Mouse (Mus musculus) CD8-positive naive resting alpha-beta T cell, adult 2 months (primary cell): ENCODE results near the gene Olfr1361.

Experiments used
- DNase-seq, 2 experiments: peaks; one replicate each; pipeline ENCODE4 v3.0.0; 2022; ENCODE audit warnings: low read depth in 2 of 2, low spot score in 2 of 2

Olfr1361 gene

DNA sequence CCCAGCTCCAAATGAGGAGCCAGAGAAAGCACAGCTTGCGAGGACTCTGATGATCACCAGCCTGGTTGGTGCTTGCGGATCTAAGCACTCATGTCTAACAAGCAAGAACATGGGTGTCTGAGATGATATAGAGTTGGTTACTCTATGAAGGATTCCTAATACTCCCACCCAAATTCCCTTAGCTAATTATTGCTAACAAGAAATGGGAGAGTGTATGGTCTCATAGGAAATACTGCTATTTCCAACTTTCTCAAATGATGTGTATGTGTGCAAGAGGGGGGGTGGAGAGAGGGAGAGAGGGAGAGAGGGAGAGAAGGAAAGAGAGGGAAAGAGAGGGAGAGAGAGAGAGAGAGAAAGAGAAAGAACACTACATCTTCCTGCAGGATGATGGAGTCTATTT, at the start of gene Olfr1361:
Gene Olfr1361 (minus strand): TSS at position 101 of the 400 bp plus-strand sequence.
- no peak for DNase-seq

DNA sequence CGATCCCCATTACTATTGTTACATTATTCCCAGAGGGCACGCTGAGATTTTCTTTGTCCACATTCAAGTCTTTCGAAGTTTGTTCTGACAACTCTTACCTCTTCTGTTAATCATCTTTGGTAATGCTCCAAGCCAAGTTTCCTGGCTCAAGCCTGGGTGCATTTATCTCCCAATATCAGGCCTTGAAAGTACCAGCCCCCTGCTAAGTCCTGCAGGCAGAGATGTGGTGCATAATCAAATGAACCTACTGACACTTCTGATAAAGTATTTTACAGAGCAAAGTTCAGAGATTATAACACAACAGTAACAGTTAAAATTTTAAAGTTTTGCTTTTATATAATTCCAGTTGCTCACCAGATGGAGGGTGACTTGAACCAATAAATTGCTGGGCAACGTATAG, 48.5 kb upstream of the Olfr1361 start:
- no peak for DNase-seq

GRCm38 (mm10) chr13:21710821-21711525, 47.8 kb upstream of the Olfr1361 start:
- peak; percentile 92 for DNase-seq

DNA sequence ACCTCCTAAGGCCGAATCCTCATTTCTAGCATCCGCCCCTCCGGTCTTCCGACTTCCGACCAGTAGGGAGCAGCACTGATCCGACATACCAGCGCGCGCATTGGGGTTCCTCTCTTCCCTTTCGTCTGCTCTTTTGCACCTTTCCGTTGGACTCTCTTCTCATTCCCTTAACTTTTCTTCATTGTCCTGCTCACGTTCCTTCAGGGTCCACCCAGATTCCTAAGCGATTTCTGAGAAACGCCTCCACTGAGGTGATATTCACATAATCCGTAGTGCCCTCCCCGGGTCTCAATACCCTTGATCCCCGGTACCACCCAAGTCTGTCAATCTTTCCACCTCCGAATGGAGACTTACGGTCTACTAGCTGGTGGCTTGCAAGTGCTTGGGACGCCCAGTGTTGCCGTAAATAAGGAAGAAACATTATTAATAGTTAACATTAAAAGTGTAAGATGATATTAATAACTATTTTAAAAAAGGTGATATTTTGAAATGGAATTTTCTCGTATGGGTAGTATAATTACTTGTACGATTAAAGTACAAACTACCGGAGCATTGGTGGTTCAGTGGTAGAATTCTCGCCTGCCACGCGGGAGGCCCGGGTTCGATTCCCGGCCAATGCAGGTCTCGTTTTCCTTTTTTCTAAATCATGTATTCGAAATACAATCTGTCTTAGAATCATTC, 47.0 kb upstream of the Olfr1361 start:
- peak; percentile 85 to 88 for DNase-seq

GRCm38 (mm10) chr13:21706669-21707068, 43.5 kb upstream of the Olfr1361 start:
- DNase-seq = no peak

DNA sequence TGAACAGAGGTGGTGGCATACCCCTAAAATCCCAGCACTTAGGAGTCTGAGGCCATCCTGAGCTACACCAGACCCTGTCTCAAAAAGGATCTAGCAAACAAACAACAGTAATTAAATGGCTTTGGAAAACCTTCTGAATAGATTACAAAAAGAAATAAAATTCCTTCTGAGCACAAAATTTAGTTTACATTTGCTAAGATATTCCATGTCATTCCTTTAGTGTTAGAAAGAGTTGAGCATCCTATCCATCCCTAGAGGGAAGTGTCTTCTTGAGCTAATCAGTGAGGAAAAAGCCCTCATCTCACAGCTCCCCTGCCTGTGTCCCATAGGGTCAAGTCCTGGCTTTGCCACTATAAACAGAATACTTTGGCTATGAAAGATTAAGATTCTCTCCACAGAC, 34.6 kb upstream of the Olfr1361 start, which contains the start of gene Olfr1359:
Gene Olfr1359 (plus strand): TSS at position 301 of the 400 bp plus-strand sequence.
- DNase-seq = no peak

- DNase-seq = no peak
Measured at GRCm38 (mm10) chr13:21677305-21677704, 14.1 kb upstream of the Olfr1361 start, which contains the start of gene Olfr1360. Gene Olfr1360 (minus strand): TSS chr13:21677405.

- DNase-seq = no peak
Measured at GRCm38 (mm10) chr13:21642418-21642817, 20.8 kb downstream of the Olfr1361 start, which contains the start of gene Olfr11. Gene Olfr11 (minus strand): TSS chr13:21642518.

DNA sequence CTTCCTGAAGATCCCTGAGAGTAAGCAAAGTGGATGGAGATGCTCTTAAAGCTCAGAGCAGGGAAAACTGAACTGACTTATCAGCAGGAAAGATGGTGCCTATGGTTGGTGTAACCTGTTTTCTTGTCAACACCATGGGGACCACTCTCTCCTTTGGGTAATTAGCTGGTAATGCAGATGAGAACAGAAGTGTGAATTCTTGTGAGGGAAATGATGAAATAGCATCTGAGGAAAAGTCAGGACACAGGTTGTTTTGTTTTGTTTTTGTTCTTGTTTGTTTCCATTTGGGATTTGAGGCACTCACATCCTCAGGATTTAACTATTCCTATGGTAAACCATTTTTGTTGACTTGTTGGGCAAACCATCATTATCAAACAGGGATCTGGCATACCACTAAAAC, 49.3 kb downstream of the Olfr1361 start, which contains the start of gene Olfr1362:
Gene Olfr1362 (minus strand): TSS at position 101 of the 400 bp plus-strand sequence.
- no peak for DNase-seq
